ENCODE assay signal across 8 mouse cellular contexts in the genomic region with DNA sequence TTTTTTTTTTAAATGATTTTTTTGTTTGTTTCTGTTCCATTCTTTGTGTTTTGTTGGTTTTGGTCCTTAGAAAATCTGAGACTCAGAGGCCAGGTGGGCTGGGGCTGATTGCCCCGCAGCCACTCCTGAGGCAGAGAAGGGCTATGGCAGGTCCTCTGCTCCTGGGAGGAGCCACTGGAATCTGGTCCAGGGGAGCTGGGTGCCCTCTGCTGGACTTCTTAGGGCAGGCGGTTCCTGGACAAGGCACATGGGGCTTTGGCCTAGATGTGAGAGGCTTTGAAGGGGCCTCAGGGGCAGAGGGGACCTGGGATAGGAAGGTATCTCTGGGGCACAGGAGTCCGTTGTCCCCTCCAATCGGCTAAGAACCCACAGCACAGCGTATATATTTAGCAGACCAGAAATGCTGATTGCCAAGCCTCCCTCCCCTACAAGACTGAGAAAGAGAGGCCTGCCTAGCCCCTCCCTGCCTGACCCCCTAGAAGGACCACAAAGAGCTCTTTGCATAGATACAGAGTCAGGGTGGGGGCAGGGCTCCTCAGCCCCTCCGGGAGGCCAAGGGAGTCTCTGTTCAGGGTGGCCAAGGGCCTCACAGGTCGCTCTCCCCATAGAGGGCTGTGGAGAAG. TPM values are rescaled to one million over a fixed set of nuclear protein-coding genes. Genes with fewer than 3 reads are reported as not detected.
DNase-seq lines count a peak whose midpoint lies in the region; ATAC-seq and TF ChIP-seq lines count a peak whose summit lies in the region.

No protein-coding gene starts in this region.

- 0 out of 2 replicates have a peak, but pooled peaks cover 5% of the 10 kb centered on the region for H3K4me1 ChIP-seq in embryonic facial prominence, embryonic 14.5 days (ENCODE audit: control insufficient read depth, insufficient read depth, low read length)
- H3K4me1 ChIP-seq in intestine, postnatal 0 days (replicated peaks; ENCODE audit: control insufficient read depth, insufficient read depth, low read length) = no peaks in the 10 kb centered on the region
- no peaks in the 10 kb centered on the region for H3K4me1 ChIP-seq in small intestine, adult 2 months (ENCODE audit: control insufficient read depth, insufficient read depth, insufficient read length, low read length)

- H3K4me2 ChIP-seq in embryonic facial prominence, embryonic 14.5 days (ENCODE audit: low read depth, low read length) = no peak overlapping the region
- H3K4me2 ChIP-seq in intestine, postnatal 0 days (replicated peaks; ENCODE audit: low read depth) = no peak overlapping the region

- intact Hi-C loops in gastrocnemius, adult 2 months (cut with DNase I) = no loop called here
- intact Hi-C loops in gastrocnemius, postnatal 36 days (cut with DNase I) = no loop called here

- TF ChIP-seq CTCF in gastrocnemius, adult 2 months (IDR thresholded peaks at IDR 0.05) = peak; percentile 72
- TF ChIP-seq CTCF in intestine, postnatal 0 days (IDR thresholded peaks at IDR 0.05; ENCODE audit: low read depth) = peak; percentile 81
- peak; percentile 43; the same call in 1 of the 2 replicates for TF ChIP-seq CTCF in small intestine, adult 2 months (IDR thresholded peaks at IDR 0.05; ENCODE audit: extremely low read depth, insufficient read length, insufficient replicate concordance, low read depth, low read length)

- H3K27ac ChIP-seq in gastrocnemius, adult 2 months = peak overlapping the region; percentile 1; the same call in 1 of the 2 replicates
- H3K27ac ChIP-seq in embryonic facial prominence, embryonic 14.5 days (replicated peaks; ENCODE audit: low read depth, low read length) = no peak overlapping the region
- no peak overlapping the region for H3K27ac ChIP-seq in intestine, postnatal 0 days (ENCODE audit: low read depth, low read length)
- no peak overlapping the region for H3K27ac ChIP-seq in small intestine, adult 2 months (ENCODE audit: insufficient read depth, low read depth, low read length)

- peak; percentile 44; the same call in 1 of the 2 replicates for ATAC-seq in embryonic facial prominence, embryonic 14.5 days (ENCODE audit: low read depth)
- no peak for ATAC-seq in intestine, postnatal 0 days

- H3K36me3 ChIP-seq in embryonic facial prominence, embryonic 14.5 days (ENCODE audit: control insufficient read depth, insufficient read depth, low read length) = peaks cover 80% of the 10 kb centered on the region
- peaks cover 74% of the 10 kb centered on the region for H3K36me3 ChIP-seq in intestine, postnatal 0 days (ENCODE audit: control insufficient read depth, insufficient read depth)
- H3K36me3 ChIP-seq in small intestine, adult 2 months (ENCODE audit: control insufficient read depth, insufficient read depth, low read length) = peaks cover 73% of the 10 kb centered on the region

- no peak for TF ChIP-seq POLR2A in small intestine, adult 2 months (IDR thresholded peaks at IDR 0.05; ENCODE audit: low read depth, low read length)

- DNase-seq in gastrocnemius, adult 2 months = peak; percentile 76
- DNase-seq in gastrocnemius, postnatal 36 days = no peak
- DNase-seq in ES-CJ7 (ENCODE audit: low read depth, low spot score) = peak; percentile 37
- peak; percentile 73 for DNase-seq in embryonic facial prominence, embryonic 14.5 days (ENCODE audit: low spot score)
- DNase-seq in lung, adult 18-20 months = peak; percentile 36 to 40
- DNase-seq in urinary bladder, postnatal 4 days (ENCODE audit: low spot score in 2 of 2) = no peak

- no peaks in the 10 kb centered on the region for H3K9me3 ChIP-seq in embryonic facial prominence, embryonic 14.5 days (ENCODE audit: control insufficient read depth, low read length)
- no peaks in the 10 kb centered on the region for H3K9me3 ChIP-seq in intestine, postnatal 0 days (ENCODE audit: control insufficient read depth)

- WGBS in embryonic facial prominence, embryonic 14.5 days = 51% methylated on average over 7 of the region's 7 CpGs
- WGBS in intestine, postnatal 0 days = 46% methylated on average over 7 of the region's 7 CpGs
- WGBS in small intestine, adult 2 months = 60% methylated on average over 7 of the region's 7 CpGs

- H3K27me3 ChIP-seq in embryonic facial prominence, embryonic 14.5 days (replicated peaks; ENCODE audit: control insufficient read depth, insufficient read depth, low read length) = peaks cover 4% of the 10 kb centered on the region
- H3K27me3 ChIP-seq in intestine, postnatal 0 days (replicated peaks; ENCODE audit: control insufficient read depth, insufficient read depth, low read length) = peaks cover 1% of the 10 kb centered on the region; the same call in 1 of the 2 replicates
- H3K27me3 ChIP-seq in small intestine, adult 2 months (ENCODE audit: control insufficient read depth, insufficient read depth, low read length) = 0 out of 2 replicates have a peak, but pooled peaks cover 3% of the 10 kb centered on the region

- no peak overlapping the region for H3K4me3 ChIP-seq in gastrocnemius, adult 2 months
- no peak overlapping the region for H3K4me3 ChIP-seq in embryonic facial prominence, embryonic 14.5 days (ENCODE audit: low read depth, low read length)
- no peak overlapping the region for H3K4me3 ChIP-seq in intestine, postnatal 0 days (ENCODE audit: low read depth, low read length)
- H3K4me3 ChIP-seq in small intestine, adult 2 months (ENCODE audit: low read depth, low read length) = no peak overlapping the region

- no peak overlapping the region for H3K9ac ChIP-seq in embryonic facial prominence, embryonic 14.5 days (ENCODE audit: low read depth, low read length)
- H3K9ac ChIP-seq in intestine, postnatal 0 days (ENCODE audit: low read depth, low read length) = no peak overlapping the region

RNA-seq across cellular contexts. Expression of a gene that starts 12.5 kb away (rescaled TPM):
- under 1 TPM; 0.15 to 0.28 TPM for total RNA-seq in gastrocnemius, adult 2 months (2021)
- total RNA-seq in gastrocnemius, postnatal 36 days (2021) = under 1 TPM in 1 of 2 experiments, not detected in 1; 0.15 TPM
- polyA plus RNA-seq in embryonic facial prominence, embryonic 14.5 days (2014; fragmentation: Nextera tagmentation; extraction: Ambion mirVana) = 0.58 and 0.72 TPM in 2 replicates
- polyA plus RNA-seq in intestine, postnatal 0 days (2015; fragmentation: Nextera tagmentation; extraction: Ambion mirVana) = 0.25 and 0.37 TPM in 2 replicates
- 0.08 and 0.10 TPM in 2 replicates for polyA plus RNA-seq in small intestine, adult 2 months (2012; rRNA removed)

RNA-seq across cellular contexts. Expression of a gene that starts 30.1 kb away (rescaled TPM):
- total RNA-seq in gastrocnemius, adult 2 months (2021) = not detected
- total RNA-seq in gastrocnemius, postnatal 36 days (2021) = not detected
- polyA plus RNA-seq in embryonic facial prominence, embryonic 14.5 days (2014; fragmentation: Nextera tagmentation; extraction: Ambion mirVana) = 27.3 and 53.0 TPM in 2 replicates
- 1.0 and 2.0 TPM in 2 replicates for polyA plus RNA-seq in intestine, postnatal 0 days (2015; fragmentation: Nextera tagmentation; extraction: Ambion mirVana)
- 2.4 TPM in 1 of 2 replicates, not detected in the other for polyA plus RNA-seq in small intestine, adult 2 months (2012; rRNA removed)

Comparison
In these comparisons a context has a peak if more than half of its experiments do, and no peak if none do; other contexts are left out.
1. DNase-seq: peak in gastrocnemius, adult 2 months (single experiment), ES-CJ7 (single experiment), embryonic facial prominence, embryonic 14.5 days (single experiment) and lung, adult 18-20 months (2 of 2); none in gastrocnemius, postnatal 36 days (0 of 2) and urinary bladder, postnatal 4 days (0 of 2).
2. Peak in every context shown above with its lines, with median percentiles within 50 percentile points of each other: CTCF ChIP-seq.